Mouse (Mus musculus) testis, adult 2 months (tissue): ENCODE results near the gene Map2k4. TPM values are rescaled to one million over a fixed set of nuclear protein-coding genes. Genes with fewer than 3 reads are reported as not detected.

Experiments used
- H3K27ac ChIP-seq: fragments of 200-500 bp; 2 replicates; pipeline ENCODE4 v1.5.1; 2012; ENCODE audit warnings: low read depth, low read length; ENCODE audit not compliant: control insufficient read depth, insufficient read depth
- H3K27me3 ChIP-seq: fragments of 200-500 bp; 2 replicates; pipeline ENCODE4 v1.6.1; 2012; ENCODE audit warnings: mild to moderate bottlenecking, low read length, moderate library complexity; ENCODE audit not compliant: control insufficient read depth, insufficient read depth
- H3K36me3 ChIP-seq: fragments of 200-500 bp; 2 replicates; pipeline ENCODE4 v1.6.1; 2012; ENCODE audit warnings: mild to moderate bottlenecking, low read length; ENCODE audit not compliant: control insufficient read depth, insufficient read depth
- H3K4me1 ChIP-seq: fragments of 200-500 bp; 2 replicates; pipeline ENCODE4 v1.6.1; 2012; ENCODE audit warnings: low read length; ENCODE audit not compliant: control insufficient read depth, insufficient read depth
- H3K4me3 ChIP-seq: fragments of 200-500 bp; 2 replicates; pipeline ENCODE4 v1.5.1; 2012; ENCODE audit warnings: low read depth, mild to moderate bottlenecking, low read length, moderate library complexity, mixed read lengths; ENCODE audit not compliant: control insufficient read depth
- CTCF ChIP-seq: fragments of 200-500 bp; IDR thresholded peaks from 2 replicates; pipeline ENCODE4 v1.5.1; 2012; ENCODE audit warnings: low read depth, mild to moderate bottlenecking, inconsistent platforms, low read length, moderate library complexity; ENCODE audit not compliant: control insufficient read depth, insufficient read depth, insufficient replicate concordance
- POLR2A ChIP-seq: fragments of 200-500 bp; IDR thresholded peaks from 2 replicates; pipeline ENCODE4 v1.6.1; 2012; ENCODE audit warnings: low read depth, mild to moderate bottlenecking, inconsistent platforms, low read length, moderate library complexity; ENCODE audit not compliant: control insufficient read depth
- polyA plus RNA-seq: library from polyadenylated mRNA; depleted of rRNA; stranded (reverse); fragments of >200 nt; gene quantifications from 2 replicates; pipeline ENCODE4 v1.2.3, GENCODE M21; 2012

Map2k4 gene
- polyA plus RNA-seq, 1 experiment: 6.9 TPM

GRCm38 (mm10) chr11:65729623-65730217, 58.4 kb downstream of the Map2k4 start:
- no peak overlapping the region for H3K27ac ChIP-seq
- H3K4me3 ChIP-seq: no peak overlapping the region
- TF ChIP-seq CTCF: no peak
- H3K27me3 ChIP-seq: no peaks in the 10 kb centered on the region
- no peaks in the 10 kb centered on the region for H3K4me1 ChIP-seq
- H3K36me3 ChIP-seq: no peaks in the 10 kb centered on the region

GRCm38 (mm10) chr11:65728906-65729305, 59.2 kb downstream of the Map2k4 start:
- Histone ChIP-seq H3K27ac (no peak overlapping the region), H3K36me3 (no peaks in the 10 kb centered on the region), H3K4me1 (no peaks in the 10 kb centered on the region), H3K27me3 (no peaks in the 10 kb centered on the region), H3K4me3 (no peak overlapping the region)
- TF ChIP-seq CTCF (no peak), POLR2A (no peak)

- H3K27me3 ChIP-seq: no peaks in the 10 kb centered on the region
- H3K4me3 ChIP-seq: no peak overlapping the region
- no peak for TF ChIP-seq POLR2A
- no peak for TF ChIP-seq CTCF
- no peak overlapping the region for H3K27ac ChIP-seq
- H3K36me3 ChIP-seq: no peaks in the 10 kb centered on the region
- H3K4me1 ChIP-seq: no peaks in the 10 kb centered on the region
Observed at GRCm38 (mm10) chr11:65723715-65724114, 64.4 kb downstream of the Map2k4 start.

GRCm38 (mm10) chr11:65721615-65722014, 66.5 kb downstream of the Map2k4 start:
- H3K4me1 ChIP-seq: no peaks in the 10 kb centered on the region
- H3K27me3 ChIP-seq: no peaks in the 10 kb centered on the region
- TF ChIP-seq CTCF (no peak), POLR2A (no peak)
- no peak overlapping the region for H3K4me3 ChIP-seq
- no peaks in the 10 kb centered on the region for H3K36me3 ChIP-seq
- no peak overlapping the region for H3K27ac ChIP-seq

- Histone ChIP-seq H3K4me1 (no peaks in the 10 kb centered on the region), H3K4me3 (no peak overlapping the region), H3K36me3 (no peaks in the 10 kb centered on the region), H3K27ac (no peak overlapping the region), H3K27me3 (no peaks in the 10 kb centered on the region)
- TF ChIP-seq POLR2A (no peak), CTCF (no peak)
Observed at GRCm38 (mm10) chr11:65719960-65720359, 68.1 kb downstream of the Map2k4 start.

- Histone ChIP-seq H3K4me3 (no peak overlapping the region), H3K36me3 (no peaks in the 10 kb centered on the region), H3K4me1 (no peaks in the 10 kb centered on the region), H3K27ac (no peak overlapping the region), H3K27me3 (no peaks in the 10 kb centered on the region)
- TF ChIP-seq POLR2A (no peak), CTCF (no peak)
Observed at GRCm38 (mm10) chr11:65713830-65714229, 74.3 kb downstream of the Map2k4 start.

GRCm38 (mm10) chr11:65712754-65713306, 75.3 kb downstream of the Map2k4 start:
- no peaks in the 10 kb centered on the region for H3K4me1 ChIP-seq
- TF ChIP-seq POLR2A (no peak), CTCF (no peak)

More at GRCm38 (mm10) chr11:65712754-65713306, 75.3 kb downstream of the Map2k4 start:
- Histone ChIP-seq H3K36me3 (no peaks in the 10 kb centered on the region), H3K4me3 (no peak overlapping the region), H3K27me3 (no peaks in the 10 kb centered on the region), H3K27ac (no peak overlapping the region)
